Mouse (Mus musculus): ENCODE results near the gene Samd10. TPM values are rescaled to one million over a fixed set of nuclear protein-coding genes. Genes with fewer than 3 reads are reported as not detected.

Gene Samd10
- polyA plus RNA-seq, 1 experiment from 2014 or later: 11.2 TPM

GRCm38 (mm10) chr2:181572921-181573920 lies 25.8 kb downstream of the Samd10 start:
- no peak overlapping the region for H3K4me2 ChIP-seq (ENCODE audit: low read depth, low read length)
- no peak overlapping the region for H3K27ac ChIP-seq (ENCODE audit: low read length)
- WGBS: 92% methylated on average over 15 of the region's 15 CpGs

GRCm38 (mm10) chr2:181571941-181572670 lies 26.9 kb downstream of the Samd10 start:
- peaks cover 4% of the 10 kb centered on the region; the same call in 1 of the 2 replicates for H3K36me3 ChIP-seq (ENCODE audit: control insufficient read depth, insufficient read depth)
- 90% methylated on average over 11 of the region's 11 CpGs for WGBS
- H3K9ac ChIP-seq (ENCODE audit: low read length): no peak overlapping the region
- no peaks in the 10 kb centered on the region for H3K4me1 ChIP-seq (ENCODE audit: control insufficient read depth, insufficient read depth, low read length)
- no peak overlapping the region for H3K4me2 ChIP-seq (ENCODE audit: low read depth, low read length)
- no peaks in the 10 kb centered on the region for H3K9me3 ChIP-seq (replicated peaks; ENCODE audit: control insufficient read depth, low read length)
- H3K27ac ChIP-seq (ENCODE audit: low read length): no peak overlapping the region
- H3K4me3 ChIP-seq (ENCODE audit: low read length): no peak overlapping the region
- no peak for ATAC-seq (replicated peaks; ENCODE audit: extremely low read depth, insufficient read depth, low FRiP score)
- H3K27me3 ChIP-seq (ENCODE audit: control insufficient read depth, insufficient read depth, low read length): no peaks in the 10 kb centered on the region

More at GRCm38 (mm10) chr2:181572921-181573920, 25.8 kb downstream of the Samd10 start:
- Histone ChIP-seq H3K36me3 (ENCODE audit: control insufficient read depth, insufficient read depth) (peaks cover 4% of the 10 kb centered on the region; the same call in 1 of the 2 replicates), H3K9me3 (replicated peaks; ENCODE audit: control insufficient read depth, low read length) (no peaks in the 10 kb centered on the region), H3K4me1 (ENCODE audit: control insufficient read depth, insufficient read depth, low read length) (peaks cover 5% of the 10 kb centered on the region), H3K27me3 (ENCODE audit: control insufficient read depth, insufficient read depth, low read length) (no peaks in the 10 kb centered on the region), H3K4me3 (ENCODE audit: low read length) (no peak overlapping the region), H3K9ac (ENCODE audit: low read length) (no peak overlapping the region)
- ATAC-seq (replicated peaks; ENCODE audit: extremely low read depth, insufficient read depth, low FRiP score): no peak

DNA sequence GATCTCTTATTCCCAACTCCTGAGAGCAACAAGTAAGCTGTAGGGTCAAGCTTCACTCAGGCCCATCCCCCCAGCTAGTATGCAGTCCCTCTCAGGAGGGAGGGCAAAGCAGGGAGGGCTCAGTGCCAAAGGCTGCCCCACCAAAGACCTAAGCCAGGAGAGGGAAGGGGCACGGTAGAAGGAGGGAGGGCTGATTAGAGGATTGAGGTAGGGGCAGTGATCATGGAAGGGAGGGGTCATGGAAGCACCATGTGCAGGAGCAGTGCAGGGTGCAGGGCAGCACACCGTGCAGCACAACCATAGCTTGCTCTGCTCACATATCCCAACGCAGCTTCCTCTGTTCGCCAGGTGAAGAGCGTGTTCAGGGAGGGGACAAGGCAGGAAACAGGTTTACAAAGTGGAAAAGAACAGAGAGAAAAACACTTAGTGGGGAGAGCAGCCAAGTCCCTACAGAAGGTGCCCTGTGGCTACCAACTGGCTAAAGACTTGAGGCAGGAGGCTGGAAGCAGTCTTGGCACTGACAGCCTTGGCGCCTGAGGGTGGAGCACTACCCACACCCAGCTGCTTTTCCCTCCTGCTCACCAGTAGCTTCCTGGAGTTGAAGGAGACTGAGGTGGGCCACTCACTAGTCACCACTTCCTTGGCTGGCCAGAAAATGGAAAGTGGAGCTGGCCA lies 28.0 kb downstream of the Samd10 start:
- no peaks in the 10 kb centered on the region for H3K27me3 ChIP-seq (ENCODE audit: control insufficient read depth, insufficient read depth, low read length)
- no peaks in the 10 kb centered on the region for H3K9me3 ChIP-seq (replicated peaks; ENCODE audit: control insufficient read depth, low read length)
- H3K4me1 ChIP-seq (ENCODE audit: control insufficient read depth, insufficient read depth, low read length): no peaks in the 10 kb centered on the region
- 60% methylated on average over 6 of the region's 6 CpGs for WGBS
- no peak overlapping the region for H3K4me3 ChIP-seq (ENCODE audit: low read length)
- no peak for ATAC-seq (replicated peaks; ENCODE audit: extremely low read depth, insufficient read depth, low FRiP score)
- H3K4me2 ChIP-seq (ENCODE audit: low read depth, low read length): no peak overlapping the region
- peaks cover 4% of the 10 kb centered on the region; the same call in 1 of the 2 replicates for H3K36me3 ChIP-seq (ENCODE audit: control insufficient read depth, insufficient read depth)
- H3K27ac ChIP-seq (ENCODE audit: low read length): no peak overlapping the region
- H3K9ac ChIP-seq (ENCODE audit: low read length): no peak overlapping the region

DNA sequence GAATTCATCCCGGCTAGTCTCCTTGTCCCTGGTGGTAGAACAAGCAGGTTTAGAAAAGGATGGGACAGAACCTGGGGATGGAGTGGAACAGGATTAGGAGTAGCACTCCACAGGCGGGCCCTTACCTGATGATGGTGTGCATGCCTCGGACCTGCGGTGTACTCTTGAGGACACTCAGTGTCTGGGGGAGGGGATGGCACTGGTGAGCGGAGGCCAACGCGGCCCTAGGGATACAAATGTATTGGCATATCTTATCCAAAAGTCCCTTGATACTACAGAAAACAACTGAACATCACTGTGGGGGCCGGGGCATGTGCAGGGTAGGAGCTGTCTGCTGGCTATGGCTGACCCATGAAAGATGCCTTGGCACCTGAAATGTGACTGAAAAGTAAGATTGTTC lies 28.6 kb downstream of the Samd10 start:
- ATAC-seq (replicated peaks; ENCODE audit: extremely low read depth, insufficient read depth, low FRiP score): no peak
- 72% methylated on average over 8 of the region's 8 CpGs for WGBS
- no peak overlapping the region for H3K4me2 ChIP-seq (ENCODE audit: low read depth, low read length)
- no peak overlapping the region for H3K4me3 ChIP-seq (ENCODE audit: low read length)
- H3K36me3 ChIP-seq (ENCODE audit: control insufficient read depth, insufficient read depth): peaks cover 4% of the 10 kb centered on the region; the same call in 1 of the 2 replicates
- no peak overlapping the region for H3K27ac ChIP-seq (ENCODE audit: low read length)
- no peaks in the 10 kb centered on the region for H3K4me1 ChIP-seq (ENCODE audit: control insufficient read depth, insufficient read depth, low read length)
- no peaks in the 10 kb centered on the region for H3K27me3 ChIP-seq (ENCODE audit: control insufficient read depth, insufficient read depth, low read length)
- H3K9ac ChIP-seq (ENCODE audit: low read length): no peak overlapping the region
- 0 out of 2 replicates have a peak, but pooled peaks cover 3% of the 10 kb centered on the region for H3K9me3 ChIP-seq (replicated peaks; ENCODE audit: control insufficient read depth, low read length)

GRCm38 (mm10) chr2:181569856-181570255 lies 29.2 kb downstream of the Samd10 start:
- Histone ChIP-seq H3K27ac (ENCODE audit: low read length) (no peak overlapping the region), H3K4me3 (ENCODE audit: low read length) (no peak overlapping the region), H3K27me3 (ENCODE audit: control insufficient read depth, insufficient read depth, low read length) (no peaks in the 10 kb centered on the region), H3K4me2 (ENCODE audit: low read depth, low read length) (no peak overlapping the region), H3K4me1 (ENCODE audit: control insufficient read depth, insufficient read depth, low read length) (no peaks in the 10 kb centered on the region), H3K36me3 (ENCODE audit: control insufficient read depth, insufficient read depth) (peaks cover 4% of the 10 kb centered on the region; the same call in 1 of the 2 replicates), H3K9me3 (replicated peaks; ENCODE audit: control insufficient read depth, low read length) (0 out of 2 replicates have a peak, but pooled peaks cover 3% of the 10 kb centered on the region), H3K9ac (ENCODE audit: low read length) (no peak overlapping the region)
- 94% methylated on average over 10 of the region's 10 CpGs for WGBS
- ATAC-seq (replicated peaks; ENCODE audit: extremely low read depth, insufficient read depth, low FRiP score): no peak

DNA sequence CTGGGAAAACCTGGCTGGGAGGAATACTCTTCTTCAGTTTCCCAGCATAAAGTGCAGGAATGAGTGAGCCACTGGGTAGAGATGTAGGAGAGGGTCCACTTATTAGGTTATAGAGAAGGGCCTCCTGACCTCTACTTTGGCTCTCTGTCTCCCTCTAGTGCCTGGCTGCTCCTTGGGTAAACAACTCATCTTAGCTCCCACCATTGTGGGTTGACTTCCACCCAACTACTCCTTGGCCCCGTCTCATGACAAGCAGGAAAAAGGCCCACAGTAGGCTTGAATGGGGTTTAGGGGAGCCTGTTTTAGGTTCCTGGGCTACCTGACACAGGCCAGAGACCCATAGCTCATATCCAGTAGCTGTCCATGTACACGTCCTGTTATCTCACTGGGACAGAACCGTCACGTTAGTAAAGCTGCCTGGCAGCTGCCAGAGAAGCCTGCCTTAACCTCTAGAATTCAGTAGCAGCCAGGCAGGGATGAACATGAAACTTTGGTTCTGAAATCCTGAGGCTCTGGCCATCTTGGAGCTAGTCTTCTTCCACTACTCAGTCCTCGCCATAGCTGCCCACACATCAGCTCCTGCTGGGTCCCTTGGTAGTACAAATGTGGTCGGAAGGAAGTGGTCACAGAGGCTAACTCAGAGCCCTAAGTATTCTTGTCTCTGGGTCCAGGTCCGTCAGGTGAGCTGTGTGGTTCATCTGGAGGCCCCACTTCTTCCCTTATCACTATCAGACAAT lies 30.6 kb downstream of the Samd10 start:
- ATAC-seq (replicated peaks; ENCODE audit: extremely low read depth, insufficient read depth, low FRiP score): no peak; the same call in 1 of the 2 replicates
- H3K9me3 ChIP-seq (replicated peaks; ENCODE audit: control insufficient read depth, low read length): 0 out of 2 replicates have a peak, but pooled peaks cover 3% of the 10 kb centered on the region
- WGBS: 63% methylated on average over 7 of the region's 7 CpGs
- no peaks in the 10 kb centered on the region; the same call in 1 of the 2 replicates for H3K36me3 ChIP-seq (ENCODE audit: control insufficient read depth, insufficient read depth)
- no peak overlapping the region for H3K4me2 ChIP-seq (ENCODE audit: low read depth, low read length)
- H3K27me3 ChIP-seq (ENCODE audit: control insufficient read depth, insufficient read depth, low read length): no peaks in the 10 kb centered on the region
- H3K4me3 ChIP-seq (ENCODE audit: low read length): no peak overlapping the region
- H3K4me1 ChIP-seq (ENCODE audit: control insufficient read depth, insufficient read depth, low read length): no peaks in the 10 kb centered on the region
- H3K27ac ChIP-seq (ENCODE audit: low read length): no peak overlapping the region
- no peak overlapping the region for H3K9ac ChIP-seq (ENCODE audit: low read length)

GRCm38 (mm10) chr2:181567338-181567737 lies 31.7 kb downstream of the Samd10 start:
- H3K4me2 ChIP-seq (ENCODE audit: low read depth, low read length): no peak overlapping the region
- no peaks in the 10 kb centered on the region for H3K4me1 ChIP-seq (ENCODE audit: control insufficient read depth, insufficient read depth, low read length)
- 0 out of 2 replicates have a peak, but pooled peaks cover 3% of the 10 kb centered on the region for H3K9me3 ChIP-seq (replicated peaks; ENCODE audit: control insufficient read depth, low read length)
- no peak overlapping the region for H3K9ac ChIP-seq (ENCODE audit: low read length)
- H3K27me3 ChIP-seq (ENCODE audit: control insufficient read depth, insufficient read depth, low read length): no peaks in the 10 kb centered on the region
- no peak overlapping the region for H3K4me3 ChIP-seq (ENCODE audit: low read length)
- ATAC-seq (replicated peaks; ENCODE audit: extremely low read depth, insufficient read depth, low FRiP score): no peak
- H3K36me3 ChIP-seq (ENCODE audit: control insufficient read depth, insufficient read depth): no peaks in the 10 kb centered on the region; the same call in 1 of the 2 replicates
- 88% methylated on average over 3 of the region's 3 CpGs for WGBS
- no peak overlapping the region for H3K27ac ChIP-seq (ENCODE audit: low read length)

DNA sequence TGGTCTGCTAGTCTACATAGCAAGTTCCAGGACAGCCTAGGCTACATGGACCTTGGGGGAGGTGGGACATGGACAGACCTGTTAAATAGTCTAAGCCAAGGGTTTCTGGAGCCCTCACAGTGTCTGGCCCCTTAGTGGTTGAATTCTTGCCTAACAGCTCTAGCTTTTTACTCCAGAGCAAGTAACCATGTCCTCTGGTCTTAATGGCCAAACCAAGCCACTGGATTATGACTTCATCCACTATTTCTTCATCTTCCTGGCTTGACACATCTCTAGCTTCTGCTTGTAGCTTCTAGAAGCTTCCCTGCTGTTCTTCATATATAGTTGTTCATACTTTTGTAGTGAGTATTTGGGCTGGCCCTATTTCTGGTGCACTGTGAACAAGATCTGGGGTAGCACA lies 45.2 kb downstream of the Samd10 start:
- Histone ChIP-seq H3K9ac (ENCODE audit: low read length) (no peak overlapping the region), H3K27me3 (ENCODE audit: control insufficient read depth, insufficient read depth, low read length) (no peaks in the 10 kb centered on the region), H3K9me3 (replicated peaks; ENCODE audit: control insufficient read depth, low read length) (no peaks in the 10 kb centered on the region), H3K36me3 (ENCODE audit: control insufficient read depth, insufficient read depth) (peaks cover 40% of the 10 kb centered on the region), H3K4me2 (ENCODE audit: low read depth, low read length) (no peak overlapping the region), H3K27ac (ENCODE audit: low read length) (no peak overlapping the region), H3K4me1 (ENCODE audit: control insufficient read depth, insufficient read depth, low read length) (no peaks in the 10 kb centered on the region), H3K4me3 (ENCODE audit: low read length) (no peak overlapping the region)
- ATAC-seq (replicated peaks; ENCODE audit: extremely low read depth, insufficient read depth, low FRiP score): no peak
